Mouse (Mus musculus): Measurements from ENCODE around the gene Bsdc1. TPM values are rescaled to one million over a fixed set of nuclear protein-coding genes. Genes with fewer than 3 reads are reported as not detected.

Bsdc1 gene
- total and polyA plus RNA-seq, 3 experiments = 21.3 to 50.3 (median 48.8) TPM

GRCm38 (mm10) chr4:129463097-129464059 lies 2.0 kb downstream of the Bsdc1 start:
- no peaks in the 10 kb centered on the region for H3K27me3 ChIP-seq (ENCODE audit: control insufficient read depth, insufficient read depth, low read length)
- DNase-seq = no peak
- H3K27ac ChIP-seq = no peak overlapping the region
- no peaks in the 10 kb centered on the region for H3K79me2 ChIP-seq (replicated peaks; ENCODE audit: control insufficient read depth, insufficient read depth, low read length)
- no peak overlapping the region for H3K4me3 ChIP-seq
- intact Hi-C loops (cut with DNase I) = loop anchor here (5.0 kb wide), 1 partner anchor 276 kb away; the partner anchor contains the start of genes S100pbp and Yars
- WGBS = 71% methylated on average over 24 of the region's 24 CpGs
- H3K9ac ChIP-seq (ENCODE audit: low read depth, low read length) = no peak overlapping the region
- H3K36me3 ChIP-seq (ENCODE audit: control insufficient read depth, insufficient read depth, low read length) = no peaks in the 10 kb centered on the region
- TF ChIP-seq CTCF (IDR thresholded peaks at IDR 0.05) (no peak), EP300 (IDR thresholded peaks at IDR 0.05; ENCODE audit: insufficient read depth, low read depth, low read length) (no peak), POLR2A (IDR thresholded peaks at IDR 0.05; ENCODE audit: insufficient read depth, low read depth, low read length) (no peak)
- H3K4me1 ChIP-seq (ENCODE audit: control insufficient read depth, insufficient read depth, low read length) = no peaks in the 10 kb centered on the region; the same call in 1 of the 2 replicates

- Histone ChIP-seq H3K27me3 (ENCODE audit: control insufficient read depth, insufficient read depth, low read length) (no peaks in the 10 kb centered on the region), H3K4me3 (no peak overlapping the region), H3K9ac (ENCODE audit: low read depth, low read length) (no peak overlapping the region), H3K27ac (no peak overlapping the region), H3K36me3 (ENCODE audit: control insufficient read depth, insufficient read depth, low read length) (no peaks in the 10 kb centered on the region), H3K79me2 (replicated peaks; ENCODE audit: control insufficient read depth, insufficient read depth, low read length) (no peaks in the 10 kb centered on the region), H3K4me1 (ENCODE audit: control insufficient read depth, insufficient read depth, low read length) (no peaks in the 10 kb centered on the region; the same call in 1 of the 2 replicates)
- intact Hi-C loops (cut with DNase I) = loop anchor here (5.0 kb wide), 1 partner anchor 277 kb away; the partner anchor contains the start of genes S100pbp and Yars
- WGBS = 83% methylated on average over 4 of the region's 4 CpGs
- TF ChIP-seq POLR2A (IDR thresholded peaks at IDR 0.05; ENCODE audit: insufficient read depth, low read depth, low read length) (no peak), CTCF (IDR thresholded peaks at IDR 0.05) (no peak), EP300 (IDR thresholded peaks at IDR 0.05; ENCODE audit: insufficient read depth, low read depth, low read length) (no peak)
- no peak for DNase-seq
Observed at GRCm38 (mm10) chr4:129464286-129464815, 3.0 kb downstream of the Bsdc1 start.

- no peak overlapping the region for H3K9ac ChIP-seq (ENCODE audit: low read depth, low read length)
- no peaks in the 10 kb centered on the region for H3K4me1 ChIP-seq (ENCODE audit: control insufficient read depth, insufficient read depth, low read length)
- 95% methylated on average over 11 of the region's 11 CpGs for WGBS
- intact Hi-C loops (cut with DNase I) = no loop called here
- H3K27ac ChIP-seq = no peak overlapping the region
- no peaks in the 10 kb centered on the region for H3K79me2 ChIP-seq (replicated peaks; ENCODE audit: control insufficient read depth, insufficient read depth, low read length)
- TF ChIP-seq CTCF (IDR thresholded peaks at IDR 0.05) = no peak
- TF ChIP-seq EP300 (IDR thresholded peaks at IDR 0.05; ENCODE audit: insufficient read depth, low read depth, low read length) = no peak
- TF ChIP-seq POLR2A (IDR thresholded peaks at IDR 0.05; ENCODE audit: insufficient read depth, low read depth, low read length) = no peak
- no peaks in the 10 kb centered on the region for H3K27me3 ChIP-seq (ENCODE audit: control insufficient read depth, insufficient read depth, low read length)
- H3K36me3 ChIP-seq (ENCODE audit: control insufficient read depth, insufficient read depth, low read length) = no peaks in the 10 kb centered on the region
- DNase-seq = no peak
- H3K4me3 ChIP-seq = no peak overlapping the region
Observed at GRCm38 (mm10) chr4:129476047-129476446, 14.7 kb downstream of the Bsdc1 start.

GRCm38 (mm10) chr4:129479863-129480262 lies 18.5 kb downstream of the Bsdc1 start:
- intact Hi-C loops (cut with DNase I) = no loop called here
- H3K36me3 ChIP-seq (ENCODE audit: control insufficient read depth, insufficient read depth, low read length) = no peaks in the 10 kb centered on the region

GRCm38 (mm10) chr4:129481090-129481489 lies 19.7 kb downstream of the Bsdc1 start:
- no peak overlapping the region for H3K4me3 ChIP-seq
- no peak overlapping the region for H3K27ac ChIP-seq
- no peaks in the 10 kb centered on the region for H3K27me3 ChIP-seq (ENCODE audit: control insufficient read depth, insufficient read depth, low read length)
- 83% methylated on average over 1 of the region's 1 CpGs for WGBS
- H3K4me1 ChIP-seq (ENCODE audit: control insufficient read depth, insufficient read depth, low read length) = no peaks in the 10 kb centered on the region
- no peaks in the 10 kb centered on the region for H3K79me2 ChIP-seq (replicated peaks; ENCODE audit: control insufficient read depth, insufficient read depth, low read length)
- intact Hi-C loops (cut with DNase I) = no loop called here
- TF ChIP-seq CTCF (IDR thresholded peaks at IDR 0.05) (no peak), POLR2A (IDR thresholded peaks at IDR 0.05; ENCODE audit: insufficient read depth, low read depth, low read length) (no peak), EP300 (IDR thresholded peaks at IDR 0.05; ENCODE audit: insufficient read depth, low read depth, low read length) (no peak)
- H3K9ac ChIP-seq (ENCODE audit: low read depth, low read length) = no peak overlapping the region
- no peak for DNase-seq
- no peaks in the 10 kb centered on the region for H3K36me3 ChIP-seq (ENCODE audit: control insufficient read depth, insufficient read depth, low read length)

More at GRCm38 (mm10) chr4:129479863-129480262, 18.5 kb downstream of the Bsdc1 start:
- TF ChIP-seq POLR2A (IDR thresholded peaks at IDR 0.05; ENCODE audit: insufficient read depth, low read depth, low read length) = no peak
- no peak for TF ChIP-seq CTCF (IDR thresholded peaks at IDR 0.05)
- no peak for TF ChIP-seq EP300 (IDR thresholded peaks at IDR 0.05; ENCODE audit: insufficient read depth, low read depth, low read length)
- no peak for DNase-seq
- Histone ChIP-seq H3K4me1 (ENCODE audit: control insufficient read depth, insufficient read depth, low read length) (no peaks in the 10 kb centered on the region), H3K4me3 (no peak overlapping the region), H3K9ac (ENCODE audit: low read depth, low read length) (no peak overlapping the region), H3K27ac (no peak overlapping the region), H3K79me2 (replicated peaks; ENCODE audit: control insufficient read depth, insufficient read depth, low read length) (no peaks in the 10 kb centered on the region), H3K27me3 (ENCODE audit: control insufficient read depth, insufficient read depth, low read length) (no peaks in the 10 kb centered on the region)
- WGBS = 93% methylated on average over 3 of the region's 3 CpGs

Measured in heart, adult 2 months (tissue).